Mouse (Mus musculus) B cell, adult 67 days (primary cell): ENCODE data around the gene Isyna1. TPM values are rescaled to one million over a fixed set of nuclear protein-coding genes. Genes with fewer than 3 reads are reported as not detected.

Experiments
- total RNA-seq, 2 experiments: library from RNA; stranded (reverse); gene quantifications; 4 replicates each; pipeline ENCODE4 v1.2.4; 2023

Isyna1 gene
- total RNA-seq = 10 to 100 TPM; 91.5 to 93.5 TPM

DNA sequence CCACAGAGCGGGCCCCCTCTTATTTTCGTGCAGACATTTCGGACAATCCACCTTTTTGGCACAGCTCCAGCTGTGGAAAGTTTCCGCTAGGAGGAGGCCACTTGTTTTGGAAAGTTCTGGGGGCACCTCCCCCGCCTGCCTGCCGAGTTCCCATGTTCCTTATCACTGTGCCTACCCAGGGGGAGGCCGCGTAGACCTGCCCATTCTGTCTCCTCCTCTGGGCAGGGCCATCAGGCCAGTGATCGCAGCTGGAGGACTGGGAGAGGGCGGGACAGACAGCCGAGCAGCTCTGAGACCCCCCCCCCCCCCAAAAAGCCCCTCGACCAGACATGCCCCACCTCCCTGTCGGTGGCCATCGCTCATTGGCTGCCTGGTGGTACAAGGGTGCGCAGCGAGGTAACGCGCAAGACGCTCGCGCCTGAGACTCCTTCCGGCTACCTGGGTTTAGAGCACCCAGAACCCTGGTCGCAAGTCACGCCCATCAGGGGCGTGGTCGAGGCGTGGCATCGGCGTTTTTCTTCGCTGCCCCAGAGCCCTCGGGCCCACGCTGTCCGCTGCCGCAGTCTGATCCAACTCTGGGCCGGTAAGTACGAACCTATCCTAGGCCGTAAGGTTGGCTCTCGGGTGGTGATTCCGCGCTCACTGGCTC lies at the start of gene Isyna1:
Isyna1 (plus strand) TSS at position 413 of the 649 bp plus-strand sequence.

GRCm38 (mm10) chr8:70608749-70609367 lies 14.7 kb downstream of the Isyna1 start, which contains the start of gene Ssbp4:
Ssbp4 (minus strand) TSS chr8:70608872.

DNA sequence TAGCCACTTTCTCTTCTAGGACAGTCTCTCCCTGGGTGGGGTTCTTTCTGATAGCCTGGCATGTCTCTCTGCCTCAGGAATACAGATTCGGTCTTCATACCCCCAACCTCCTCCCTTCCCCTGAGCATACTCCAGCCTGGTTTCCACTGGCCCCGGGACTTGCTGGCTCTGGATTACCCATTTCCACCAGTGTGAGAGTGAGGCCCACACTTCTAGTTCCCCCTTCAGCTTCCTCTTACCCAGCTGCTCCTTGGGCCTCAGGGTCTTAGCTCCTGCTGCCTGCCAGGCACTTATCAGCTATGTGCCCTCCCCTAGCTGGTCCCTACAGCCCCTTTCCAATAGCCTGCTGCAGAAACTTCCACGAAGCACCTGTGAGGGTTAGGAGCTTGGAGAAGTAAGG lies 21.7 kb downstream of the Isyna1 start, which contains the start of gene Lrrc25:
Lrrc25 (plus strand) TSS at position 262 of the 400 bp plus-strand sequence.

DNA sequence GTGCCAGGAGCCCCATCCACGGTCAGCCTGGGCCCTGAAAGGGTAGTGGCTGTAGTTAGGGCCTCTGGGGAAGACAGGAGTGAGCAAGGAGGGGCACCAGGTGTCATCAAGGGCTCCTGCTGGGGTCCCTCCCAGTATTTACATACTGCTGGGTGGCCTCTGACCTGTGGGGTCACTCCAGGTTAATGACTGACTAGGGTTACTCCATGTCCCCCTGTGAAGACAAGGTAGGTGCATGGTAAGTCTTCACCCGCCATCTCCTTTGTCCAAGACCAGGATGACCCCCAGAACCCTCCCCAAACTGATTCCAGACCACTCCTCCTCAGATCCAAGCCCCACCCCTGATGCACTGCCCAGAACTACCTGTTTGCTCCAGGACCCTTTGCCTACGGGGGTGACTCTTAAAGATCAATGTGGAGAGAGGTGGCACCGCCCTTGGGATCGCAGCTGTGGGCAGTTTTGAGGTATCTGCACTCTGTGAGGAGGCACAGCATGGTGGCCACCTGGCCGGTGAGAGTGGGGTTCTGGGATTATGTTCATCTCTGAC lies 38.2 kb downstream of the Isyna1 start, which contains the start of gene Gdf15:
Gdf15 (minus strand) TSS at position 111 of the 547 bp plus-strand sequence.

Other genes starting within 250 kb of the Isyna1 start
- gene Upf1, start 241.1 kb upstream of the Isyna1 start, total RNA-seq = 10 to 100 TPM; 71.0 to 78.4 TPM
- not detected for gene Comp, start 220.8 kb upstream of the Isyna1 start, total RNA-seq
- gene Crtc1, start 154.8 kb upstream of the Isyna1 start, total RNA-seq = 10 to 100 TPM; 22.2 to 22.4 TPM
- 10 to 100 TPM in 1 of 2 experiments, 1 to 10 TPM in 1; 8.7 to 11.8 TPM for gene Klhl26, start 117.4 kb upstream of the Isyna1 start, total RNA-seq
- not detected for gene Tmem59l, start 107.0 kb upstream of the Isyna1 start, total RNA-seq
- under 1 TPM in 1 of 2 experiments, not detected in 1; 0.44 TPM for gene Crlf1, start 101.2 kb upstream of the Isyna1 start, total RNA-seq
- gene Rex1bd, start 87.6 kb upstream of the Isyna1 start, total RNA-seq = 10 to 100 TPM; 37.6 to 48.4 TPM
- 1,000 to 10,000 TPM; 2,722 to 2,902 TPM for gene Uba52, start 83.6 kb upstream of the Isyna1 start, total RNA-seq
- 100 to 1,000 TPM; 269 TPM for gene Fkbp8, start 66.6 kb upstream of the Isyna1 start, total RNA-seq
- gene Kxd1, start 66.4 kb upstream of the Isyna1 start, total RNA-seq = 10 to 100 TPM; 60.6 to 70.4 TPM
- 10 to 100 TPM; 28.8 to 33.6 TPM for gene Ell, start 54.9 kb upstream of the Isyna1 start, total RNA-seq
- gene Ssbp4, start 14.5 kb downstream of the Isyna1 start, total RNA-seq = 10 to 100 TPM; 41.8 to 66.9 TPM
- 1 to 10 TPM; 7.7 to 7.8 TPM for gene Lrrc25, start 21.8 kb downstream of the Isyna1 start, total RNA-seq
- not detected for gene Gdf15, start 38.1 kb downstream of the Isyna1 start, total RNA-seq
- 10 to 100 TPM; 14.3 to 16.2 TPM for gene Pgpep1, start 66.0 kb downstream of the Isyna1 start, total RNA-seq
- gene Lsm4, start 78.9 kb downstream of the Isyna1 start, total RNA-seq = 100 to 1,000 TPM; 114 to 117 TPM
- 1,000 to 10,000 TPM; 1,149 to 1,767 TPM for gene Jund, start 104.6 kb downstream of the Isyna1 start, total RNA-seq
- gene Iqcn, start 109.1 kb downstream of the Isyna1 start, total RNA-seq = 10 to 100 TPM; 19.0 to 55.4 TPM
- gene Gm3336, start 124.2 kb downstream of the Isyna1 start, total RNA-seq = not detected
- gene Pde4c, start 129.3 kb downstream of the Isyna1 start, total RNA-seq = 1 to 10 TPM; 3.8 to 4.3 TPM
- gene Rab3a, start 160.3 kb downstream of the Isyna1 start, total RNA-seq = 10 to 100 TPM; 11.7 to 14.5 TPM
- 10 to 100 TPM; 24.5 to 25.5 TPM for gene Mpv17l2, start 166.6 kb downstream of the Isyna1 start, total RNA-seq
- 10 to 100 TPM; 26.3 to 27.3 TPM for gene Pik3r2, start 182.3 kb downstream of the Isyna1 start, total RNA-seq
- gene Mast3, start 210.7 kb downstream of the Isyna1 start, total RNA-seq = 100 to 1,000 TPM; 196 to 209 TPM
- under 1 TPM in 1 of 2 experiments, not detected in 1; 0.55 TPM for gene Il12rb1, start 214.1 kb downstream of the Isyna1 start, total RNA-seq
- 10 to 100 TPM; 22.2 to 25.6 TPM for gene Arrdc2, start 245.3 kb downstream of the Isyna1 start, total RNA-seq